Mouse (Mus musculus): ENCODE measurements around the gene Obox6. TPM values are rescaled to one million over a fixed set of nuclear protein-coding genes. Genes with fewer than 3 reads are reported as not detected.

Gene Obox6
- not detected for total RNA-seq (2022)

- no peak for DNase-seq
Measured at GRCm38 (mm10) chr7:15839578-15839977, at the start of gene Obox6. Gene Obox6 (minus strand): TSS chr7:15839678.

DNA sequence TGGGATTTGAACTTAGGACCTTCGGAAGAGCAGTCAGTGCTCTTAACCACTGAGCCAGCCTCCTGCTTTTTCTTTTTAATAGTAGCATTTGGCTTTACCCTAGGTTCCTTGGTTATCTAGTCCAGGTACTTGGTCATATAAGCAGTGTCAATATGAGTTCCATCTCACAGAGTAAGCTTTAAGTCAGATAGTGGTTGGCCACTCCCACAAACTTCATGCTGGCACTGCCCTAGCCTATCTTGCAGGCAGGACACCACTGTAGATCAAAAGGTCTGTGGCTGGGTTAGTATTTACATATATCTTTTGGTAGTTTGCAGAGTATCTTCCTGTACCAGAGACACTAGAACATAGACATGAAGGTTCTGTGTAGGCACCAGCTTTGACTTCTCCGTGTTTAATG, 44.6 kb upstream of the Obox6 start:
- no peak for DNase-seq

GRCm38 (mm10) chr7:15882317-15882716, 42.8 kb upstream of the Obox6 start, which contains the start of gene Crxos:
Gene Crxos (plus strand): TSS chr7:15882617.
- DNase-seq = no peak

GRCm38 (mm10) chr7:15881831-15882230, 42.4 kb upstream of the Obox6 start:
- DNase-seq = no peak

DNA sequence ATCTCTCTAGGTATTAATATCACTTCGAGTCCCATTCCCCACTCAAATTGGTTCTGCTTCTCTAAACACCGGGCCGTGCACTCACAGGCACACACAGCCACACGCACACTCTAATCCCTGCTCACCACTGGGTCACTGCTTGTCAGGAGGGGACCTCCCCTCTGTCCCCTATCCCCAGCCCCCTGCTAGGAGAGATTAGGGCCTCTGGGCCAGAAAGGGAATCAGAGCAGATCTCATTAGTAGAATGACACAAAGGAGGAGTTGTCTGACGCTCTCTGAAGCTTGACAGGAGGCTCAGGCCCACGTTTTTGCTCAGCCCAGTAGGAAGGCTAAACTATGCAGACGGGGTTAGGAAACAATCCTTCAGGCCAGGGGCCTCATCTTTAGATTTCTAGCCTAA, 41.9 kb upstream of the Obox6 start:
- no peak for DNase-seq

DNA sequence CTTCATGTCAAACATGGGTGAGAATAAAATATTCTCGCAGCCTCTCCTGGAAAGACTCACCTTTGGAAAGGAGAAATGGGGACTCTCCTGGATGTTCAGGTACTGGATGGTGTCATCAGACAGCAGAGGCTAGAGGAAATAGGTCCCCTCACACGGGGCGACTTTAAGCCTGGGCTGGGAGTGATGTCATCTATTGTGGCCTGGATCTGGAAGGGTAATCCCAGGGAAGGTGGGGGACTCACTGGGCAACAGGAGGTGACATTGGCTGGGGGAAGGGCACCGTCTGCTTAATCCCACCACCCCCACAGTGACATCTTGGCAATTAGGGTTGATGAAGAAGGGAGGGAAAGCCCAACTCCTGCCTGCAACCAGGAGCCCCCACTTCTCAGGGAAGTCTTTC, 40.3 kb upstream of the Obox6 start, which contains the start of gene Crx:
TSS of gene Crx (minus strand) at position 213 of the 400 bp plus-strand sequence.
- DNase-seq = no peak

GRCm38 (mm10) chr7:15864104-15864503, 24.6 kb upstream of the Obox6 start:
- no peak for DNase-seq

DNA sequence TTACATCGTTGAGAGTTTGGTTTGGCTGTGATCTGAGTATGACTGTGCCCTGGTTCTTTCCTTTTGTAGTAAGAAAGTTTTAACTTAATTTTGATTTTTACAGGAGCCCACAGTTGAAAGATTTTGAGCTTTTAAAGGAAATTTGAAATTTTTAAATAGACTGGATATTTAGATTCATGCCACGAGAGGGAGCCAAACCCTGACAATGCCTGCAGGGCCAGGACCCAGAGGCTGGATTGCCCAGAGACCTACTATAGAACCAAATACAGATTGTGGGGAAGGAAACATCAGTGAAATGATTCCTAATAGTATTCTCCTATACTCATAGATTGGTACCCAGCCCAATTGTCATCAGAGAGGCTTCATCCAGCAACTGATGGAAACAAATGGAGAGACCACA, 20.2 kb upstream of the Obox6 start:
- DNase-seq = no peak

Other genes starting within 250 kb of the Obox6 start
- gene Obox3, start 199.8 kb downstream of the Obox6 start, total RNA-seq (2022) = not detected
- not detected for gene Obox5, start 89.5 kb downstream of the Obox6 start, total RNA-seq (2022)
- gene Crx, start 40.3 kb upstream of the Obox6 start, total RNA-seq (2022) = not detected
- not detected for gene Crxos, start 42.9 kb upstream of the Obox6 start, total RNA-seq (2022)
- 100 to 1,000 TPM; 169 to 222 (median 210) TPM for gene Selenow, start 82.7 kb upstream of the Obox6 start, total RNA-seq (2022)
- 100 to 1,000 TPM; 175 to 199 (median 191) TPM for gene Nop53, start 106.4 kb upstream of the Obox6 start, total RNA-seq (2022)
- gene Ehd2, start 127.9 kb upstream of the Obox6 start, total RNA-seq (2022) = 10 to 100 TPM; 23.3 to 100.0 (median 41.1) TPM
- gene Bicra, start 208.2 kb upstream of the Obox6 start, total RNA-seq (2022) = 10 to 100 TPM in 3 of 4 experiments, 1 to 10 TPM in 1; 7.2 to 16.9 (median 10.6) TPM
- gene Zfp541, start 222.1 kb upstream of the Obox6 start, total RNA-seq (2022) = under 1 TPM in 3 of 4 experiments, not detected in 1; 0.10 to 0.28 (median 0.12) TPM